Comparison of ENCODE assay signal across 27 mouse cellular contexts in genomic region chr7:126691676-126692075, GRCm38 (mm10).
"Had no signal": no experiment of that assay in that cellular context is flagged by ENCODE, and none has a peak within 500 bp of the region (broad histone marks: within the 10 kb centered on the region; RNA-seq: fewer than 3 reads in every experiment).

No protein-coding gene starts in this region.

- ATAC-seq: hindbrain, embryonic 16.5 days; inflammation-experienced regulatory T-cells, adult 6 months; intestine, embryonic 15.5 days; intestine, postnatal 0 days; liver, postnatal 0 days had no signal

- H3K9ac ChIP-seq: heart, embryonic 13.5 days; heart, embryonic 15.5 days; hindbrain, embryonic 12.5 days; hindbrain, embryonic 14.5 days; intestine, embryonic 15.5 days; limb, embryonic 12.5 days; liver, embryonic 13.5 days; liver, embryonic 15.5 days; liver, postnatal 0 days had no signal

- H3K4me3 ChIP-seq: gastrocnemius, adult 2 months; heart, adult 2 months; heart, embryonic 13.5 days; heart, embryonic 15.5 days; hindbrain, embryonic 10.5 days; hindbrain, embryonic 12.5 days; intestine, embryonic 15.5 days; layer of hippocampus, adult 2 months; left cerebral cortex, adult 2 months; limb, embryonic 10.5 days; limb, embryonic 12.5 days; liver, embryonic 13.5 days; liver, embryonic 15.5 days had no signal

- DNase-seq: gastrocnemius, adult 2 months; gastrocnemius, postnatal 10 days; gastrocnemius, postnatal 25 days; heart, adult 2 months; heart, postnatal 4 days; kidney, adult 18-20 months; kidney, adult 8-10 months; kidney, postnatal 10 days; kidney, postnatal 4 days; liver; liver, embryonic 13.5 days; liver, postnatal 0 days had no signal

- H3K4me2 ChIP-seq: heart, embryonic 11.5 days; heart, embryonic 13.5 days; heart, embryonic 15.5 days; hindbrain, embryonic 12.5 days; hindbrain, embryonic 14.5 days; intestine, embryonic 15.5 days; limb, embryonic 12.5 days; liver, embryonic 13.5 days; liver, embryonic 15.5 days had no signal

- H3K9me3 ChIP-seq: heart, embryonic 13.5 days; heart, embryonic 15.5 days; hindbrain, embryonic 10.5 days; hindbrain, embryonic 12.5 days; intestine, embryonic 15.5 days; limb, embryonic 10.5 days; limb, embryonic 12.5 days; liver, embryonic 13.5 days; liver, embryonic 15.5 days had no signal

- H3K27me3 ChIP-seq: heart, embryonic 13.5 days; heart, embryonic 15.5 days; hindbrain, embryonic 12.5 days; intestine, embryonic 15.5 days; limb, embryonic 12.5 days; liver, embryonic 13.5 days; liver, embryonic 15.5 days had no signal

- H3K27ac ChIP-seq: gastrocnemius, adult 2 months; heart, adult 2 months; heart, embryonic 13.5 days; heart, embryonic 15.5 days; hindbrain, embryonic 10.5 days; hindbrain, embryonic 12.5 days; hindbrain, embryonic 14.5 days; intestine, embryonic 15.5 days; layer of hippocampus, adult 2 months; left cerebral cortex, adult 2 months; limb, embryonic 10.5 days; limb, embryonic 12.5 days; liver, embryonic 13.5 days; liver, embryonic 15.5 days had no signal
